Mouse (Mus musculus) midbrain, embryonic 11.5 days (tissue): Measurements from ENCODE around the gene Bcl2. TPM values are rescaled to one million over a fixed set of nuclear protein-coding genes. Genes with fewer than 3 reads are reported as not detected.

Experiments used
- ATAC-seq: fragments of 200-750 bp; cut with Nextera tagmentation; 2 replicates; pipeline ENCODE4 v1.8.0; 2017; ENCODE audit warnings: moderate TSS enrichment, moderate library complexity; ENCODE audit not compliant: low FRiP score
- DNase-seq: peaks from one replicate; pipeline ENCODE4 v3.0.0; 2015; ENCODE audit warnings: low spot score; ENCODE audit errors: missing footprints
- H3K27ac ChIP-seq: fragments of 300-500 bp; sonication (generic); 2 replicates; pipeline ENCODE4 v1.5.1; 2014; ENCODE audit warnings: low read depth, low read length
- H3K27me3 ChIP-seq: fragments of 300-500 bp; sonication (generic); 2 replicates; pipeline ENCODE4 v1.6.1; 2014; ENCODE audit warnings: mild to moderate bottlenecking, low read length, moderate library complexity, mixed read lengths; ENCODE audit not compliant: control insufficient read depth, insufficient read depth
- H3K36me3 ChIP-seq: fragments of 300-500 bp; sonication (generic); 2 replicates; pipeline ENCODE4 v1.6.1; 2014; ENCODE audit warnings: mild to moderate bottlenecking, low read length, moderate library complexity, mixed read lengths; ENCODE audit not compliant: control insufficient read depth, insufficient read depth
- H3K4me1 ChIP-seq: fragments of 300-500 bp; sonication (generic); 2 replicates; pipeline ENCODE4 v1.6.1; 2014; ENCODE audit warnings: low read length; ENCODE audit not compliant: control insufficient read depth, insufficient read depth
- H3K4me2 ChIP-seq: fragments of 300-500 bp; sonication (generic); 2 replicates; pipeline ENCODE4 v1.6.1; 2014; ENCODE audit warnings: mild to moderate bottlenecking, moderate library complexity
- H3K4me3 ChIP-seq: fragments of 300-500 bp; sonication (generic); 2 replicates; pipeline ENCODE4 v1.5.1; 2014; ENCODE audit warnings: low read depth, low read length
- H3K9ac ChIP-seq: fragments of 300-500 bp; sonication (generic); 2 replicates; pipeline ENCODE4 v1.6.1; 2014; ENCODE audit warnings: low read length
- H3K9me3 ChIP-seq: fragments of 300-500 bp; sonication (generic); 2 replicates; pipeline ENCODE4 v1.6.1; 2016; ENCODE audit warnings: low read length; ENCODE audit not compliant: control insufficient read depth
- WGBS: fragments of 180-500 bp; shearing (Covaris S2); extraction: QIAGEN DNeasy Blood & Tissue Kit; methylation state at CpG from one replicate; pipeline ENCODE4 v1.1.7; 2014; 5-methylcytosine and 5-hydroxymethylcytosine counted together
- polyA plus RNA-seq: library from polyadenylated mRNA; unstranded; fragments of >200 nt; fragmentation: Nextera tagmentation; extraction: Ambion mirVana; gene quantifications from 2 replicates; pipeline ENCODE4 v1.2.1, GENCODE M21; 2014

The Bcl2 gene
- polyA plus RNA-seq, 1 experiment from 2014 or later = 6.2 TPM

DNA sequence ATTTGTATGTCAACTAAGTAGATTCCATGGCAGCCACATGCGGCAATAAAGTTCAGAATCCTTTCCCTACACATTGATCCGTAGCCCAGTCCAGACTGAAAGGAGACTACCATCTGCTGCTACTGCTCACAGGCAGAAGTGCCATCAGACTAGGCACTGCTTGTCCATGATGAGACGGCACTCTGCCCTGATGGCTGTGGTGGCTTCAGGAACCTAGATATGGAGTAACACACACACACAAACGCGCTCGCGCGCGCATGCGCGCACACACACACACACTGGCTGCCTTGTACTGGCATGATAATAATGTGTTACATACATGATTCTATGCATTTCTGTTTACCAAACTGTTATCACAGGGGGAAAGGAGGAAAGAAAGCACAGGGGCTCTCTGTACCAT, 76.4 kb downstream of the Bcl2 start:
- Histone ChIP-seq H3K27ac (no peak overlapping the region), H3K9me3 (no peaks in the 10 kb centered on the region), H3K4me2 (no peak overlapping the region), H3K27me3 (no peaks in the 10 kb centered on the region), H3K9ac (no peak overlapping the region), H3K4me1 (no peaks in the 10 kb centered on the region), H3K4me3 (no peak overlapping the region), H3K36me3 (no peaks in the 10 kb centered on the region)
- ATAC-seq = 0 out of 2 replicates have a peak, but pooled peaks have one; percentile 30
- peak; percentile 28 for DNase-seq
- 96% methylated on average over 11 of the region's 11 CpGs for WGBS

DNA sequence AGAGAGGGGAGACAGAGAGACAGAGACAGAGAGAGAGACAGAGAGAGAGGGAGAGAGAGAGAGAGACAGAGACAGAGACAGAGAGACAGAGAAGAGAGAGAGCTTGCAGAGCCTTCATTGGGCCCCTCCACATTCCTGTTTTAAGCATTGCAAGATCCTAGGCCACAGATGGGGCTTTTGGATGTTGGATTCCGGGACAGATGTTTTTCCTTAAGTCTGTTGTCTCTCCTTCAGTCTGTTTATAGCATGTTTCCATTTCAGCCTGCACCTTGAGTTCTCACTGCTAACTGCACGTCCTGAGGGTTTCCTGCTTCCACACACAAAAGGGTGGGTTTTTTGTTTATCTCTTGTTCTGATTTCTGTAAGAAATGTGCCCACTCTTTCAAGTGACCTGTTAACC, 77.4 kb downstream of the Bcl2 start:
- no peak overlapping the region for H3K27ac ChIP-seq
- H3K9ac ChIP-seq = no peak overlapping the region
- H3K4me2 ChIP-seq = no peak overlapping the region
- no peaks in the 10 kb centered on the region for H3K27me3 ChIP-seq
- no peak overlapping the region for H3K4me3 ChIP-seq
- no peaks in the 10 kb centered on the region for H3K4me1 ChIP-seq
- ATAC-seq (no peak), DNase-seq (peak; percentile 72)
- H3K36me3 ChIP-seq = no peaks in the 10 kb centered on the region
- H3K9me3 ChIP-seq = no peaks in the 10 kb centered on the region
- 48% methylated on average over 2 of the region's 2 CpGs for WGBS

DNA sequence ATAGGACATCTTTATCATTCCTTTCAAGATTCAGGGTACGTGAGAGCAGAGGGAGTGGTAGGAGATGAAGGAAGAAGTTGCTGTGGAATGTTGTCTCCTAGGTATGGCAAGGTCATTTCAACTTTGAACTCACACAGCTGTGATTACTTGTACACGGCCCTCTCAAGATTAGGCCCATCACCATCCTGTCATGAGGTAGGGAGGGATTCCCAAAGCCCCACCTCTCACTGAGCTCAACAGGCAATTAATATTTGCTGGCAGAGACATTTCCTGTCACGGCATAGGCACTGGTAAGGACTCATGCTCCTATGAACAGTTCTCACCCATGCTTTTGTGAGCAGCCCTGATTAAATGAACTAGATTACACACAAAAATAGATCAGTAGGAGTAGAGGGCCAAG, 80.9 kb downstream of the Bcl2 start:
- ATAC-seq = no peak
- Histone ChIP-seq H3K9ac (no peak overlapping the region), H3K4me3 (no peak overlapping the region), H3K4me1 (peaks cover 17% of the 10 kb centered on the region), H3K27ac (no peak overlapping the region), H3K4me2 (no peak overlapping the region), H3K36me3 (no peaks in the 10 kb centered on the region), H3K27me3 (no peaks in the 10 kb centered on the region), H3K9me3 (no peaks in the 10 kb centered on the region)
- WGBS = 80% methylated on average over 3 of the region's 3 CpGs
- DNase-seq = no peak

DNA sequence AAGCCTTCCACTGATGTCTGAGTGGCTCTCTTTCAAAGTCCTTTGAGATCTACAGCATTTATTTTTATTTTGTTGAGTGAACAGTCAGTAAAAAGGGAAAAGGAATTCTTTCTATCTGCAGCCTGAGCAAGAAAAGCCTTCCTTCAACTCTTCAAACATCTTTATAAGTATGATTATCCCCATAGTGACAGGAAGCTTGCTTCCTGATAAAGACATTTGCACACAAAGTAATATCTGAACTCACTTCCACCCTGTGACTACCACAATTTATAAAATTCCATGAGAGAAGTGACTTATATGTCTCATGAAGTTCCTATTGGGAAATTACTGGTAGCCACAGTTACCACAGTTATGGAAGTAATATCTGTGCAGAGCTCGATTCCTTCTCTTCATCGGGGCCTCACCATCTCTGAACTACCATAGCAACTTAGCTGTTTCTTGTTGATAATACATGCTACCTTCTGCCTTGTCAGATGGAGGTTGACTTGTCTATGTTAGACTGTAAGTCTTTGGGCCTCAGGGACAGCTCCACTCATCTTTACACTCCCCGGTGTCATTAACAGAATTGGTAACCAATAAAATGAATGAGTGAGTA, 82.1 kb downstream of the Bcl2 start:
- H3K9me3 ChIP-seq = no peaks in the 10 kb centered on the region
- no peak overlapping the region for H3K4me3 ChIP-seq
- H3K27ac ChIP-seq = no peak overlapping the region
- WGBS = 96% methylated on average over 3 of the region's 3 CpGs
- H3K27me3 ChIP-seq = no peaks in the 10 kb centered on the region
- DNase-seq (no peak), ATAC-seq (no peak)
- no peak overlapping the region for H3K4me2 ChIP-seq
- H3K4me1 ChIP-seq = peaks cover 17% of the 10 kb centered on the region
- H3K9ac ChIP-seq = no peak overlapping the region
- no peaks in the 10 kb centered on the region for H3K36me3 ChIP-seq

DNA sequence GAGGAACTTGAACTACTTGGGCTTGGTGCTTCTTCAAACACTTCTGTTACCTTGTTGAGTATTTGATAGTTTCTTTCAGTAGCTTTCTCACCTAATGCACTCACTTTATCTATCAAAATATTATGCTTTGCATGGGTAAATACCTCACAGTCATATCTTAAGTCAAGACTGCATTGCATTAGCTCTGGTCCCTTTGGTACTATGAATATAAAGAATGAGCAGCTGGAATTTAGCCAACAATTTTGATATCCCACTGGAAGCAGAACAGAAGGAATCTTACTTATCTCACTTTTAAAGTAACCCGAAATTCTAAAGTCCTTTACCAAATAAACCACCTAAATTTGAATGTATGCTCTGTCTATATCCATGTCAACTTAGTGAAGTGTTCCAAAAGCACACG, 83.1 kb downstream of the Bcl2 start:
- Histone ChIP-seq H3K4me1 (peaks cover 17% of the 10 kb centered on the region), H3K9me3 (no peaks in the 10 kb centered on the region), H3K9ac (no peak overlapping the region), H3K4me3 (no peak overlapping the region), H3K36me3 (no peaks in the 10 kb centered on the region), H3K27me3 (no peaks in the 10 kb centered on the region), H3K4me2 (no peak overlapping the region), H3K27ac (no peak overlapping the region)
- DNase-seq (no peak), ATAC-seq (no peak)
- WGBS = 85% methylated on average over 2 of the region's 2 CpGs

DNA sequence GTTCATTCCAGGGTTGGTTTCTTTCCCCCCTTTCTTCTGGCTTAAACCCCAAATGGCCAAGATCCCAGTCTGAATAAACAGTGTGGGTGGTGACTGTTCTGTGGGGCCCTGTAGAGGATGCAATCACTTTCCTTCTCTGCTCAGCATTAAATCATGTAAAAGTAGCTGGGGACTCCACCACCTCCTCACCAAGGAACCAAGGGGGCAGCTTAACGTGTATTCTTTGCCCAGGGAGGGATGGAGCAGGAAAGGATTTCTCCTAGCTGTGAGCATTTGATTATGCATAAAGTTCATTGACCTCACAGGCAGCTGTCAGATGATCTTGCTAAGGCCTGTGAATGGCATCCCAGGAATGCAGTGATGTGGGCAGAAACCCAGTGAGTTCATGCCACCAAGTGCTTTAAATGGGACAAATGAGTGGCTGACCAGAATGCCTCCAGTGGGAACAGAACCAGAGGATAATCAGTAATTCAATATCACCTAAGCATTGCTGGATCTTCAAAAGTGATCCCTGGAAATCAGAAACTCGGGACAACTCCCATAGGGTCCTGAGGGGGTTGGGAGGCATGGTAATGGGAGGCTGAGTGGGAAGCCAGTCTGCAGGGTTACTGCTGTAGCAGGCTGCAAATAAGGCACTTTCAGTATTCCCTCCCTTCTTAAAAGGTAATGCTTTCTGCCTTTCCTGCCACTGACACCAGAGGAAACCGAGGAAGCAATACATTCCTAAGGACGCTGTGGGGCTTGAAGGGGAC, 84.0 kb downstream of the Bcl2 start:
- 21% methylated on average over 4 of the region's 4 CpGs for WGBS
- DNase-seq = peak; percentile 88
- H3K4me1 ChIP-seq = peaks cover 17% of the 10 kb centered on the region
- H3K27me3 ChIP-seq = no peaks in the 10 kb centered on the region
- peak; percentile 70 for ATAC-seq
- H3K4me2 ChIP-seq = no peak overlapping the region
- H3K9me3 ChIP-seq = no peaks in the 10 kb centered on the region
- H3K27ac ChIP-seq = no peak overlapping the region
- no peak overlapping the region for H3K4me3 ChIP-seq
- H3K36me3 ChIP-seq = no peaks in the 10 kb centered on the region
- no peak overlapping the region for H3K9ac ChIP-seq

DNA sequence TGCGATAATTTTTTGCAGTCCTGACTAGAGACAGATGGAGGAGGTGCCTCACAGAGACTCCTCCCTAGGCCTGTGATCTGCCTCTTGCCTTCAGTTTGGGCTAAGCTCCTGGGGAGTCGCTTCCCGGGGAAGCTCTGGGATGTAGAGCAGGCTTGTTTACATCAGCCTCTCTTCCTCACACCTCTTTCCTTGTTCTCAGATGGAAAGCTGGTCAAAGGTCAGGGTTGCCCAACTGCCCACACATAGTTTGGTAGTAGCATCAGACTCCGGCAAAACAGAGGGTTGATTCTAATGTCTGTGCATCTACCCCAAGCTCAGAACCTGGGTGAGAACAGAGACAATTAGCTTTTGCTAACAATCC, 84.6 kb downstream of the Bcl2 start:
- no peak for DNase-seq
- 9% methylated on average over 4 of the region's 4 CpGs for WGBS
- Histone ChIP-seq H3K27me3 (no peaks in the 10 kb centered on the region), H3K9ac (no peak overlapping the region), H3K9me3 (no peaks in the 10 kb centered on the region), H3K27ac (no peak overlapping the region; the same call in 1 of the 2 replicates), H3K4me2 (no peak overlapping the region), H3K4me1 (peaks cover 17% of the 10 kb centered on the region), H3K36me3 (no peaks in the 10 kb centered on the region), H3K4me3 (no peak overlapping the region)
- no peak; the same call in 1 of the 2 replicates for ATAC-seq

DNA sequence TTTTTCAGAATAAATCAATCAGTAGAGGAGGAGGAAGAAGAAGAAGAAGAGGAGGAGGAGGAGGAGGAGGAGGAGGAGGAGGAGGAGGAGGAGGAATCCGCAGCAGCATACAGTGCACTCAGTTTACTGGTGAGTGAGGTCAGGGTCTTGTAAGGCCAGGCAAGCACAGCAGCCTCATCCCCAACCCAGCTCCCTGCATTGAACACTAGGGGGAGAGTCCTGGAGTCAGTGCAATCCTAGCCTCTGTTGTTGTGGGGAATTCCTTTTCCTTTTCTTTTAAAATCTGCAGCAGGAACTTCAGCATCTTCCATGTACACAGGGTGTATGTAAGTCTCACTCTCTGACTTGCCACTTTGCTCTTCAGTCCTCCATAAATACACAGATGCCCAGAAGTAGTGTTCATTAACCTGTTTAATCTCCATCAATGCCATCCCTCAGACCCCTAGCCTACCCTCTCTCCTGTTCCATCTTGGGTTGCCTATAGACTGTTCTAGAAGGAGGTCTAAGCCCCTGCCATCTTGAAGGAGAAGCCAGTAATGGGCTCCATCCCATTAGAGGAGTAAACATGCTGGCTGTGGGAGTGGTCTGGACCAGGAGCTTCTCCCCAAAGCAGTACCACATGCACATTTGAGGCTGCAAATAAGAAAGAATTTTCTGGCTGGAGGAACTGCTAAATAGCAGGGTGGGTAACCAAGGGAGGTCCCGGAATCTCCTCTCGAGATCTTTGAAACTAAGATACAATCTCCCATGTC, 85.2 kb downstream of the Bcl2 start:
- no peak overlapping the region; the same call in 1 of the 2 replicates for H3K27ac ChIP-seq
- peaks cover 17% of the 10 kb centered on the region for H3K4me1 ChIP-seq
- H3K9me3 ChIP-seq = no peaks in the 10 kb centered on the region
- no peak overlapping the region for H3K9ac ChIP-seq
- no peak overlapping the region for H3K4me2 ChIP-seq
- H3K4me3 ChIP-seq = no peak overlapping the region
- H3K36me3 ChIP-seq = no peaks in the 10 kb centered on the region
- DNase-seq (no peak), ATAC-seq (peak; percentile 80)
- WGBS = 33% methylated on average over 3 of the region's 3 CpGs
- H3K27me3 ChIP-seq = no peaks in the 10 kb centered on the region

DNA sequence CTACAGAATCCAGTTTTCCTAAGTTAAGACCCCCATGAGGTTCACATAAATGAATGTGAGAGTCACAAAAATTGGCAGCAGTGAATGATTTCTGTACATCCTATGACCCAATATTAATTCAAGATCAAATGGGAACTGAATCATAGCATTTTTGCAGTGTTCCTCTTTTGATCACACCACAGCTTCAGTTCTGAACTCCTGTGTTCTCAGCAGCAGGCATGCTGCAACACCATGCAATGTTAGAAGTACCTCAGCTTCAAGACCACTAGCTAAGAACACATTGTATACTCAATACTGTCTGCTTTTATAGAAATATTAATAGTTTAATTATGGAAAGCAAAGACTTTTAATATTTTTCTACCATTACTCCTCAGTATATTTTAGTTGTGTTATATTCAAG, 85.8 kb downstream of the Bcl2 start:
- H3K9ac ChIP-seq = no peak overlapping the region
- DNase-seq (no peak), ATAC-seq (no peak)
- H3K27ac ChIP-seq = no peak overlapping the region
- no peaks in the 10 kb centered on the region for H3K9me3 ChIP-seq
- H3K27me3 ChIP-seq = no peaks in the 10 kb centered on the region
- H3K4me2 ChIP-seq = no peak overlapping the region
- H3K4me3 ChIP-seq = no peak overlapping the region
- H3K4me1 ChIP-seq = peaks cover 17% of the 10 kb centered on the region
- no peaks in the 10 kb centered on the region for H3K36me3 ChIP-seq
